Mouse (Mus musculus) megakaryocyte, embryonic 14.5 days (primary cell): ENCODE measurements around the gene Ammecr1. TPM values are rescaled to one million over a fixed set of nuclear protein-coding genes. Genes with fewer than 3 reads are reported as not detected.

Experiments
- H3K27me3 ChIP-seq: replicated peaks from 2 replicates; pipeline ENCODE3; 2012; ENCODE audit warnings: inconsistent platforms
- H3K36me3 ChIP-seq: replicated peaks from 2 replicates; pipeline ENCODE3; 2012; ENCODE audit warnings: low read length, inconsistent platforms, mixed read lengths
- H3K4me1 ChIP-seq: 2 replicates; pipeline ENCODE4 v1.6.1; 2012; ENCODE audit warnings: inconsistent platforms
- H3K4me3 ChIP-seq: replicated peaks from 2 replicates; pipeline ENCODE3; 2012; ENCODE audit warnings: moderate library complexity, mild to moderate bottlenecking, inconsistent platforms
- H3K9me3 ChIP-seq: 2 replicates; pipeline ENCODE4 v1.6.1; 2012; ENCODE audit warnings: inconsistent platforms
- FLI1 ChIP-seq: IDR thresholded peaks from 2 replicates; pipeline ENCODE4 v1.6.1; 2012; ENCODE audit warnings: low read length, inconsistent platforms, mixed read lengths
- GATA1 ChIP-seq: IDR thresholded peaks from 3 replicates; pipeline ENCODE4 v1.6.1; 2012; ENCODE audit warnings: mixed read lengths, low read length, inconsistent platforms, borderline replicate concordance
- polyA plus RNA-seq: library from polyadenylated mRNA; stranded (reverse); fragments of >175 nt; gene quantifications from 2 replicates; pipeline ENCODE4 v1.2.3, GENCODE M21; 2012; ENCODE audit warnings: low replicate concordance; ENCODE audit not compliant: insufficient read depth

Ammecr1 gene
- polyA plus RNA-seq, 1 experiment: 1.6 TPM

GRCm38 (mm10) chrX:142980855-142981529 lies 14.5 kb upstream of the Ammecr1 start:
- no peaks in the 10 kb centered on the region for H3K9me3 ChIP-seq
- TF ChIP-seq GATA1: no peak
- no peaks in the 10 kb centered on the region for H3K4me1 ChIP-seq
- no peaks in the 10 kb centered on the region for H3K36me3 ChIP-seq
- H3K27me3 ChIP-seq: peaks cover 24% of the 10 kb centered on the region
- H3K4me3 ChIP-seq: no peak overlapping the region

GRCm38 (mm10) chrX:142979224-142979623 lies 12.7 kb upstream of the Ammecr1 start:
- Histone ChIP-seq H3K36me3 (no peaks in the 10 kb centered on the region), H3K9me3 (no peaks in the 10 kb centered on the region), H3K27me3 (peaks cover 20% of the 10 kb centered on the region), H3K4me1 (no peaks in the 10 kb centered on the region), H3K4me3 (no peak overlapping the region)
- TF ChIP-seq FLI1: no peak
- TF ChIP-seq GATA1: no peak

GRCm38 (mm10) chrX:142972443-142972970 lies 6.0 kb upstream of the Ammecr1 start:
- TF ChIP-seq GATA1: no peak
- TF ChIP-seq FLI1: no peak
- H3K9me3 ChIP-seq: no peaks in the 10 kb centered on the region
- no peaks in the 10 kb centered on the region for H3K36me3 ChIP-seq
- H3K27me3 ChIP-seq: peaks cover 12% of the 10 kb centered on the region
- no peak overlapping the region for H3K4me3 ChIP-seq
- H3K4me1 ChIP-seq: peaks cover 3% of the 10 kb centered on the region; the same call in 1 of the 2 replicates

- Histone ChIP-seq H3K4me3 (no peak overlapping the region), H3K4me1 (peaks cover 3% of the 10 kb centered on the region; the same call in 1 of the 2 replicates), H3K27me3 (peaks cover 14% of the 10 kb centered on the region), H3K36me3 (no peaks in the 10 kb centered on the region), H3K9me3 (no peaks in the 10 kb centered on the region)
- TF ChIP-seq GATA1 (no peak), FLI1 (no peak)
Measured at GRCm38 (mm10) chrX:142971759-142972158, 5.2 kb upstream of the Ammecr1 start.

GRCm38 (mm10) chrX:142967067-142967466 lies 539 bp upstream of the Ammecr1 start:
- Histone ChIP-seq H3K4me1 (no peaks in the 10 kb centered on the region), H3K4me3 (peak overlapping the region; percentile 96), H3K9me3 (peaks cover 6% of the 10 kb centered on the region; the same call in 1 of the 2 replicates), H3K36me3 (no peaks in the 10 kb centered on the region), H3K27me3 (peaks cover 18% of the 10 kb centered on the region)
- TF ChIP-seq GATA1 (no peak), FLI1 (no peak)

- H3K9me3 ChIP-seq: peaks cover 6% of the 10 kb centered on the region; the same call in 1 of the 2 replicates
- TF ChIP-seq FLI1 (no peak), GATA1 (no peak)
- H3K27me3 ChIP-seq: peaks cover 15% of the 10 kb centered on the region
- H3K4me1 ChIP-seq: 0 out of 2 replicates have a peak, but pooled peaks cover 3% of the 10 kb centered on the region
- H3K36me3 ChIP-seq: no peaks in the 10 kb centered on the region
- peak overlapping the region; percentile 96 for H3K4me3 ChIP-seq
Measured at GRCm38 (mm10) chrX:142965236-142966007, 1.1 kb downstream of the Ammecr1 start.

GRCm38 (mm10) chrX:142960434-142960833 lies 6.1 kb downstream of the Ammecr1 start:
- H3K4me3 ChIP-seq: no peak overlapping the region

GRCm38 (mm10) chrX:142959674-142960307 lies 6.7 kb downstream of the Ammecr1 start:
- TF ChIP-seq FLI1: no peak
- no peak for TF ChIP-seq GATA1
- H3K4me3 ChIP-seq: no peak overlapping the region

More at GRCm38 (mm10) chrX:142960434-142960833, 6.1 kb downstream of the Ammecr1 start:
- no peaks in the 10 kb centered on the region for H3K9me3 ChIP-seq
- peaks cover 2% of the 10 kb centered on the region for H3K27me3 ChIP-seq
- TF ChIP-seq GATA1: no peak
- TF ChIP-seq FLI1: no peak
- peaks cover 7% of the 10 kb centered on the region; the same call in 1 of the 2 replicates for H3K4me1 ChIP-seq
- no peaks in the 10 kb centered on the region for H3K36me3 ChIP-seq

GRCm38 (mm10) chrX:142928430-142928829 lies 38.1 kb downstream of the Ammecr1 start:
- peaks cover 4% of the 10 kb centered on the region; the same call in 1 of the 2 replicates for H3K9me3 ChIP-seq
- H3K27me3 ChIP-seq: no peaks in the 10 kb centered on the region
- no peak for TF ChIP-seq GATA1
- TF ChIP-seq FLI1: no peak
- H3K4me3 ChIP-seq: no peak overlapping the region
- H3K4me1 ChIP-seq: no peaks in the 10 kb centered on the region; the same call in 1 of the 2 replicates
- H3K36me3 ChIP-seq: no peaks in the 10 kb centered on the region

More at GRCm38 (mm10) chrX:142959674-142960307, 6.7 kb downstream of the Ammecr1 start:
- H3K4me1 ChIP-seq: peaks cover 7% of the 10 kb centered on the region; the same call in 1 of the 2 replicates
- peaks cover 2% of the 10 kb centered on the region for H3K27me3 ChIP-seq
- no peaks in the 10 kb centered on the region for H3K36me3 ChIP-seq
- no peaks in the 10 kb centered on the region for H3K9me3 ChIP-seq
